Mouse (Mus musculus) common myeloid progenitor, adult 5-6 weeks (primary cell): ENCODE measurements at regions not wholly inside any gene's neighbourhood (a gene's known extent, or its start where the extent isn't known, plus 50 kb on each side); places are given as distances from the start of the nearest gene placed in this dataset.
A peak's percentile ranks its signal among the peaks of the same experiment; 100 is the strongest.

Experiments used
- ATAC-seq: replicated peaks from 2 replicates; pipeline ENCODE4 v1.8.0; 2016; ENCODE audit warnings: low read depth, mild to moderate bottlenecking, moderate TSS enrichment, inconsistent platforms; ENCODE audit not compliant: poor library complexity, severe bottlenecking

DNA sequence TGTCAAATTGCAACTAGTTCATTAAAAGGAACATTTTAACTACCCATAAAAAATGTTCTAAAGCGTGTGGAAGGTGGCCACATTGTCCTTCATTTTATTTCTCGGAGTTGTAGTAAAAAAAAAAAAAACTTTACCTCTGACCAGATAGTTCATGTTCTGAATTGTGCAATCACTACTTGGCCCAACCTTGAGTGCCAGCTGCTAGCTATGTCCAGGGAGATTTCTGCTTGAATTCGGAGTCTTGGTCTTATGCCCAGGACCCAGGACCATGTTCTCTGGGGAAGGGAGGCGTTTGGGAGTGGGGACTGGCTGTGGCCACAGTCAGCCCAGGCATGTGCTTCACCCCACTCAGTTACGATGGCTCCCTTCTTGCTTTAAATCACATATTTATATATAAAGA is 54.9 kb upstream of the Atp1b3 start:
- ATAC-seq, result no peak

DNA sequence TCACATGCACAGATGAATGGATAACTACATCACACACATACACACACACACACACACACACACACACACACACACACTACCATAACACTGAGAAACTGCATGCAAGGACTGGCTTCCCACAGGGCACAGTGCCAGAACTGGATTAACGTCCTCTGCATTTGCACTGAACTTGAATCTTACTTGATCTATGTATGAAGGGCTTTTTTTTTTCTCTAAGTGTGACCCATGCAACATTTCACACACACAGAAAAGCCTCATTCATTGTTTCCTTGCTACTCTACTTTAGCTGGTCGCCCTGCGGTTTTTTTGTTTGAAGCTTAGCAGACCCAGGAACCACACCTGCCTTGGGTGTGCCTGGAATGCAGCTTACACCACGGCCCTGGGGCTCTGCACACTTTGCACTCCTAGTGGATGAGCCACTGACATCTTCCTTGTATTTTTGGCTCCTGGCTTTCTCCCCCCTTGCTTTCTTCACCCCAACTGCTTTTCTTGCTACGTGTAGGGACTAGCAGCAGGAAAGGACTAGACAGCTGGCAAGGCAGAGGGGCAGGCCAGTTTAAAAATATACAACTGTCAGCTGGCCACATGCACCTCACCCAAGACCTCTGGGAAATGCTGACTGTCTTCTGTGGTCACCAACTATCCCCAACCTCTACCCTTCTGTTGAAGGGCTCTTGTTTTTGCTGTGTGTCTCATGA is 51.8 kb upstream of the Atp1b3 start:
- ATAC-seq, result peak; percentile 84
